Mouse (Mus musculus) MEL (cell line): Measurements from ENCODE around the gene Irf2bp2. TPM values are rescaled to one million over a fixed set of nuclear protein-coding genes. Genes with fewer than 3 reads are reported as not detected.

Source experiments
- DNase-seq: peaks from one replicate; pipeline ENCODE4 v3.0.0; 2011; ENCODE audit warnings: low read depth, low spot score
- H3K27ac ChIP-seq: 2 replicates; pipeline ENCODE4 v1.5.1; 2012; ENCODE audit warnings: low read depth, mild to moderate bottlenecking, control low read depth, low read length, moderate library complexity; ENCODE audit not compliant: control insufficient read depth
- H3K27me3 ChIP-seq, 2 experiments: fragments of 150-350 bp in 1 of 2; sonication (generic) in 1 of 2; 2 replicates each; pipeline ENCODE4 v1.6.1; 2012; ENCODE audit warnings: low read length in 2 of 2, mild to moderate bottlenecking in 2 of 2, improper control_type of control experiment in 1 of 2, moderate library complexity in 1 of 2; ENCODE audit not compliant: insufficient read depth in 2 of 2, control insufficient read depth in 1 of 2
- H3K36me3 ChIP-seq, 2 experiments: 2 replicates each; pipeline ENCODE4 v1.6.1; 2012 to 2014; ENCODE audit warnings: low read length in 2 of 2, improper control_type of control experiment in 1 of 2, inconsistent platforms in 1 of 2, mild to moderate bottlenecking in 1 of 2; ENCODE audit not compliant: insufficient read depth in 2 of 2, control insufficient read depth in 1 of 2
- H3K4me1 ChIP-seq, 2 experiments: fragments of 150-350 bp in 1 of 2; sonication (generic) in 1 of 2; 2 replicates each; pipeline ENCODE4 v1.6.1; 2012; ENCODE audit warnings: low read length in 2 of 2, improper control_type of control experiment in 1 of 2, mild to moderate bottlenecking in 1 of 2; ENCODE audit not compliant: insufficient read depth in 2 of 2, control insufficient read depth in 1 of 2
- H3K4me3 ChIP-seq, 2 experiments: fragments of 150-350 bp in 1 of 2; sonication (generic) in 1 of 2; 2 replicates each; pipeline ENCODE4 v1.5.1; 2012; ENCODE audit warnings: low read depth in 2 of 2, low read length in 2 of 2, mild to moderate bottlenecking in 2 of 2, moderate library complexity in 2 of 2, control low read depth in 1 of 2, improper control_type of control experiment in 1 of 2; ENCODE audit not compliant: control insufficient read depth in 1 of 2, insufficient read depth in 1 of 2
- H3K79me2 ChIP-seq: 2 replicates; pipeline ENCODE4 v1.6.1; 2012; ENCODE audit warnings: mild to moderate bottlenecking, low read length, moderate library complexity; ENCODE audit not compliant: control insufficient read depth, poor library complexity, insufficient read depth
- H3K9ac ChIP-seq: 2 replicates; pipeline ENCODE4 v1.6.1; 2012; ENCODE audit warnings: low read depth, mild to moderate bottlenecking, control low read depth, low read length, moderate library complexity; ENCODE audit not compliant: control insufficient read depth, poor library complexity, severe bottlenecking
- H3K9me3 ChIP-seq: fragments of 150-350 bp; sonication (generic); replicated peaks from 2 replicates; pipeline ENCODE4 v1.6.1; 2012; ENCODE audit warnings: mild to moderate bottlenecking, low read length, improper control_type of control experiment, moderate library complexity; ENCODE audit not compliant: insufficient read depth
- CTCF ChIP-seq, 3 experiments: IDR thresholded peaks in 2 of 3; conservative IDR thresholded peaks in 1 of 3; 2 replicates each; pipeline ENCODE4 v1.5.1; 2011 to 2012; ENCODE audit warnings: low read length in 3 of 3, low read depth in 2 of 3, mild to moderate bottlenecking in 2 of 3, improper control_type of control experiment in 1 of 3, inconsistent platforms in 1 of 3, mixed read lengths in 1 of 3, moderate library complexity in 1 of 3; ENCODE audit not compliant: control insufficient read depth in 1 of 3, insufficient read depth in 1 of 3, poor library complexity in 1 of 3, severe bottlenecking in 1 of 3
- GABPA ChIP-seq: IDR thresholded peaks from 2 replicates; pipeline ENCODE4 v1.6.1; 2012; ENCODE audit warnings: low read depth, mild to moderate bottlenecking, inconsistent platforms, low read length, improper control_type of control experiment, moderate library complexity
- MAFK ChIP-seq: IDR thresholded peaks from 2 replicates; pipeline ENCODE4 v1.6.1; 2011; ENCODE audit warnings: low read depth, mild to moderate bottlenecking, low read length, improper control_type of control experiment, borderline replicate concordance
- MAX ChIP-seq: IDR thresholded peaks from 2 replicates; pipeline ENCODE4 v1.6.1; 2011; ENCODE audit warnings: low read length, improper control_type of control experiment
- MAZ ChIP-seq: IDR thresholded peaks from 2 replicates; pipeline ENCODE4 v1.6.1; 2012; ENCODE audit warnings: low read depth, mild to moderate bottlenecking, inconsistent platforms, low read length, improper control_type of control experiment
- MEF2A ChIP-seq: IDR thresholded peaks from 2 replicates; pipeline ENCODE4 v1.6.1; 2014; ENCODE audit warnings: low read depth, mild to moderate bottlenecking, inconsistent platforms, low read length, improper control_type of control experiment; ENCODE audit not compliant: poor library complexity, insufficient replicate concordance, severe bottlenecking; ENCODE audit errors: extremely low read depth
- MXI1 ChIP-seq: IDR thresholded peaks from 2 replicates; pipeline ENCODE4 v1.6.1; 2011; ENCODE audit warnings: mild to moderate bottlenecking, low read depth, low read length, improper control_type of control experiment
- NELFE ChIP-seq: IDR thresholded peaks from 2 replicates; pipeline ENCODE4 v1.6.1; 2011; ENCODE audit warnings: low read depth, low read length, improper control_type of control experiment
- NRF1 ChIP-seq: IDR thresholded peaks from 2 replicates; pipeline ENCODE4 v1.6.1; 2014; ENCODE audit warnings: low read depth, mild to moderate bottlenecking, inconsistent platforms, low read length, improper control_type of control experiment, moderate library complexity; ENCODE audit not compliant: poor library complexity, insufficient read depth, severe bottlenecking
- POLR2A ChIP-seq, 2 experiments: IDR thresholded peaks; 2 replicates each; pipeline ENCODE4 v1.6.1; 2011 to 2012; ENCODE audit warnings: low read length in 2 of 2, mild to moderate bottlenecking in 2 of 2, control low read depth in 1 of 2, improper control_type of control experiment in 1 of 2, low read depth in 1 of 2, moderate library complexity in 1 of 2; ENCODE audit not compliant: control insufficient read depth in 1 of 2, insufficient read depth in 1 of 2, poor library complexity in 1 of 2
- POLR2AphosphoS5 ChIP-seq: IDR thresholded peaks from 2 replicates; pipeline ENCODE4 v1.6.1; 2012; ENCODE audit warnings: low read depth, borderline replicate concordance, mild to moderate bottlenecking, inconsistent platforms, low read length, moderate library complexity, mixed read lengths
- RAD21 ChIP-seq: IDR thresholded peaks from 2 replicates; pipeline ENCODE4 v1.6.1; 2011; ENCODE audit warnings: mild to moderate bottlenecking, low read depth, low read length, improper control_type of control experiment
- SIN3A ChIP-seq: IDR thresholded peaks from 2 replicates; pipeline ENCODE4 v1.6.1; 2012; ENCODE audit warnings: low read length, improper control_type of control experiment, inconsistent platforms
- SMC3 ChIP-seq: IDR thresholded peaks from 2 replicates; pipeline ENCODE4 v1.6.1; 2011; ENCODE audit warnings: low read depth, low read length, improper control_type of control experiment
- TAL1 ChIP-seq: IDR thresholded peaks from 2 replicates; pipeline ENCODE4 v1.6.1; 2012; ENCODE audit warnings: mild to moderate bottlenecking, inconsistent platforms, low read length, moderate library complexity, mixed read lengths
- TCF12 ChIP-seq: IDR thresholded peaks from 2 replicates; pipeline ENCODE4 v1.6.1; 2014; ENCODE audit warnings: low read depth, mild to moderate bottlenecking, inconsistent platforms, low read length, improper control_type of control experiment, moderate library complexity
- USF2 ChIP-seq, 2 experiments: IDR thresholded peaks; 2 replicates each; pipeline ENCODE4 v1.6.1; 2011 to 2012; ENCODE audit warnings: improper control_type of control experiment in 2 of 2, low read length in 2 of 2, borderline replicate concordance in 1 of 2, inconsistent platforms in 1 of 2, low read depth in 1 of 2, mild to moderate bottlenecking in 1 of 2; ENCODE audit not compliant: insufficient read depth in 1 of 2
- ZC3H11A ChIP-seq: IDR thresholded peaks from 2 replicates; pipeline ENCODE4 v1.6.1; 2012; ENCODE audit warnings: low read depth, mild to moderate bottlenecking, inconsistent platforms, low read length, improper control_type of control experiment
- ZKSCAN1 ChIP-seq: IDR thresholded peaks from 2 replicates; pipeline ENCODE4 v1.6.1; 2012; ENCODE audit warnings: low read depth, mild to moderate bottlenecking, inconsistent platforms, low read length, improper control_type of control experiment, moderate library complexity
- ZNF384 ChIP-seq: IDR thresholded peaks from 2 replicates; pipeline ENCODE4 v1.6.1; 2012; ENCODE audit warnings: low read depth, mild to moderate bottlenecking, inconsistent platforms, low read length, improper control_type of control experiment
- polyA plus RNA-seq, 2 experiments: library from polyadenylated mRNA; stranded (reverse) in 1 of 2; unstranded in 1 of 2; fragments of >175 nt in 1 of 2; fragments of >200 nt in 1 of 2; gene quantifications; 2 replicates each; pipeline versions ENCODE4 v1.2.1 to v1.2.4; 2012; ENCODE audit warnings: low replicate concordance in 2 of 2, low read depth in 1 of 2; ENCODE audit not compliant: insufficient read length in 2 of 2, insufficient read depth in 1 of 2, missing spikeins in 1 of 2
- total RNA-seq: library from RNA; depleted of rRNA; stranded (reverse); fragments of 300-350 nt; gene quantifications from 2 replicates; pipeline ENCODE4 v1.2.3, GENCODE M21; 2012

The Irf2bp2 gene
- total and polyA plus RNA-seq, 3 experiments, result 17.1 to 30.4 TPM; not detected in 1

DNA sequence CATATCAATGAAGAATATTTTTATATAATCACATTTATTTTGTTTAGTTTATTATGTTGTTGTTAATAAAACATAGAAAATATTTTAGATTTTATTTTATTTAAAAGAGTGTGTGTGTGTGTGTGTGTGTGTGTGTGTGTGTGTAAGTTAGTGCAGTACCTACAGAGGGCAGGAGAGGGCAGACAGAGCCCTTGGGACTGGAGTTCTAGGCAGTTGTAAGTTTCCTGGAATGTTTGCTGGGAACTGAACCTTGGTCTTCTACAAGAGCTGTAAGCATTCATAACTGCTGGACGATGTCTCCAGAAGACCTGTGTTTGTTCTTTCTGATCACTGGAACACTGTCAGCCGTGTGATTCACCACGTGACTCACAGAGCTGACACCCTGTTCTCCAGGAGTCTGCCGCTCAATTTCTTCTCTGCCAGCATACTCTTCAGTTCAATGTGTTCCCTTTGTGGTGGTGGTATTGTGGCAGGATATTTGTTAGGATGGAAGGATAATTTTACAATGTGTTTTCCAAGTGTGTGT is 32.4 kb downstream of the Irf2bp2 start:
- H3K4me3 ChIP-seq, result no peak overlapping the region
- no peak overlapping the region for H3K27ac ChIP-seq
- H3K79me2 ChIP-seq, result no peaks in the 10 kb centered on the region
- peaks cover 0 to 3% of the 10 kb centered on the region in 2 experiments; a peak in 1 of 4 replicates for H3K4me1 ChIP-seq
- no peaks in the 10 kb centered on the region; a peak in 1 of 4 replicates for H3K27me3 ChIP-seq
- no peaks in the 10 kb centered on the region for H3K36me3 ChIP-seq
- no peaks in the 10 kb centered on the region for H3K9me3 ChIP-seq
- TF ChIP-seq ZKSCAN1 (no peak), MAX (no peak), CTCF (IDR thresholded peaks at IDR 0.05 in 2 of 3, conservative IDR thresholded peaks at IDR 0.05 in 1 of 3; ENCODE audit: control insufficient read depth in 1 of 3, insufficient read depth in 1 of 3, low read depth in 2 of 3, low read length in 3 of 3, poor library complexity in 1 of 3, severe bottlenecking in 1 of 3) (peak in 2 of 3 experiments; percentile 21; a peak in 2 of 6 replicates), POLR2AphosphoS5 (no peak), MAFK (no peak), TCF12 (no peak), MEF2A (no peak), USF2 (IDR thresholded peaks at IDR 0.05; ENCODE audit: borderline replicate concordance in 1 of 2, insufficient read depth in 1 of 2, low read depth in 1 of 2, low read length in 2 of 2) (no peak), MAZ (no peak), RAD21 (peak; percentile 11), SMC3 (peak; percentile 26; the same call in 1 of the 2 replicates), ZC3H11A (peak; percentile 17; the same call in 1 of the 2 replicates), POLR2A (IDR thresholded peaks at IDR 0.05; ENCODE audit: control insufficient read depth in 1 of 2, insufficient read depth in 1 of 2, low read depth in 1 of 2, low read length in 2 of 2, poor library complexity in 1 of 2) (no peak), NRF1 (no peak), SIN3A (no peak), TAL1 (no peak)
- peak; percentile 23 for DNase-seq
- H3K9ac ChIP-seq, result no peak overlapping the region

DNA sequence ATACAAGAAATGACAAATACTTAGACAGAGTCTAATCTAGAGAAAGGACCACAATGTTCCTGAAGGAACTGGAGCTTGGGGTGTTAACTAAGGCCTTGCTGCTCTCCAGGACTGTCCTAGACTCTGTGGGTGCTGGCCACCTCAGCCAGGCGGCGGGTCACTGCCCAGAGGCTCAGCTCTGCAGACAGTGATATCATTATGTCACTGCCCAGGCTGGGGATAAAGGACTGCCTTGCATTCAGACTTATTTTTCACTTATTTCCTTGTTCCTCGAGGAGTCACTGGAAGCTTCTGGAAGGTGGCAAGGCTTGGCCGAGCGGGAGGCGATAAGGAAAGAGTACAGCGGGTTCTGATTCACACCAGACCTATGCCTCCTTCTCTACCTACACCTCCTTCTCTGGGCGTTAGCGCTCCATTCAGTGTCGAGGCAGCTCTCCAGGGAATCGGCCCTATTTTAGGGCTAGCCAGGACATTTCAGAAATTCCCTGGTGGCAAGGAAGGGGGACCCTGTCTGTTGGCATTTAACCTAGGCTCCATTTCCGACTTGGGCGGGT is 35.3 kb downstream of the Irf2bp2 start:
- Histone ChIP-seq H3K79me2 (no peaks in the 10 kb centered on the region), H3K4me1 (peaks cover 0 to 3% of the 10 kb centered on the region in 2 experiments; a peak in 1 of 4 replicates), H3K36me3 (no peaks in the 10 kb centered on the region), H3K9me3 (no peaks in the 10 kb centered on the region), H3K27me3 (no peaks in the 10 kb centered on the region; a peak in 1 of 4 replicates), H3K27ac (no peak overlapping the region), H3K4me3 (no peak overlapping the region), H3K9ac (no peak overlapping the region)
- DNase-seq, result no peak
- no peak for TF ChIP-seq MXI1
- no peak for TF ChIP-seq MAX
- TF ChIP-seq MEF2A, result no peak
- no peak for TF ChIP-seq SMC3
- TF ChIP-seq ZNF384, result no peak
- TF ChIP-seq MAZ, result no peak
- no peak for TF ChIP-seq USF2 (IDR thresholded peaks at IDR 0.05; ENCODE audit: borderline replicate concordance in 1 of 2, insufficient read depth in 1 of 2, low read depth in 1 of 2, low read length in 2 of 2)
- TF ChIP-seq GABPA, result no peak
- TF ChIP-seq NELFE, result no peak
